Mouse (Mus musculus): ENCODE measurements at regions not wholly inside any gene's neighbourhood (a gene's known extent, or its start where the extent isn't known, plus 50 kb on each side); places are given as distances from the start of the nearest gene placed in this dataset.
A peak's percentile ranks its signal among the peaks of the same experiment; 100 is the strongest.

DNA sequence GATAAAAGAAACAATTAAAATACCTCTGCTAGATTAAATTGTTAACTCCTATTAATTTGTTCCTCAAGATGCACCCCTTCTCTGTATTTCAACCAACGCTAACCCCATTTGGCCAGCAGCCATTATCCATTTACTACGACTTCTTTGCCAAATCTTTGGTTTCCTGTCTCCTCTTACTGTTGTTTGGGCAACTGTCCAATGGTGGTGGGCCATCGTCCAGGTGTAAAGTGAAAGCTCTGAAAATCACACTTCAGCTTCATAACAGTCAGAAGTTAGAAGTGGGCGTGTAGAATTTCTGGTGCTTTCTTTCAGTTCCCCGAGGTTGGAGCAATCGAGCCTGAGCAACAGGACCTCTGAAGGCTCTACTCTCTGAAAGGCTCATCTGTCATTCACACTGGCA is 66.8 kb upstream of the Zbtb20 start:
- Histone ChIP-seq H3K36me3 (no peaks in the 10 kb centered on the region), H3K4me2 (replicated peaks) (no peak overlapping the region), H3K4me1 (no peaks in the 10 kb centered on the region), H3K4me3 (replicated peaks) (no peak overlapping the region), H3K27ac (replicated peaks) (no peak overlapping the region), H3K9ac (no peak overlapping the region), H3K9me3 (replicated peaks) (no peaks in the 10 kb centered on the region), H3K27me3 (no peaks in the 10 kb centered on the region)
- WGBS = 47% methylated on average over 6 of the region's 6 CpGs
- ATAC-seq (ENCODE audit: insufficient number of reproducible peaks, low FRiP score, low TSS enrichment, low read depth) = no peak

DNA sequence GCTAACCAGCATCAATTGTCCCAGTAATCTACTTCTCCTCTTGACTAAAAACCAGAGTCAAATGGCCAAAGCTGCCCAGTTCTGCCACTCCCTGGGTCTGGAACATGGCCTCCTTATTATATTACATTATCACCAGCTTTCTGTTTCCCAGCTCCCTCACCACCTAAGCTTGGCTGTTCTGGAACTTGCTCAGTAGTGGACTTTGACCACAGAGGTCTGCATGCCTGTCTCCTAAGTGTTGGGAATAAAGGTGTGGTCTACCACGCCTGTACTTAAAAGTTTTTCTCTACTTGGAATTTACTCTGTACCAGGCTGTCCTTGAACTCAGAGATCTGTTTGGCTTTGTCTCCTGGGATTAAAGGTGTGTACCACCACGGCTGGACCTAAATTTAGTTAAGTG is 68.1 kb upstream of the Zbtb20 start:
- no peak overlapping the region for H3K9ac ChIP-seq
- no peak overlapping the region for H3K4me2 ChIP-seq (replicated peaks)
- H3K27ac ChIP-seq (replicated peaks) = no peak overlapping the region
- no peaks in the 10 kb centered on the region for H3K27me3 ChIP-seq
- no peak overlapping the region for H3K4me3 ChIP-seq (replicated peaks)
- H3K4me1 ChIP-seq = no peaks in the 10 kb centered on the region
- no peak for ATAC-seq (ENCODE audit: insufficient number of reproducible peaks, low FRiP score, low TSS enrichment, low read depth)
- H3K36me3 ChIP-seq = no peaks in the 10 kb centered on the region
- 81% methylated on average over 2 of the region's 2 CpGs for WGBS
- no peaks in the 10 kb centered on the region for H3K9me3 ChIP-seq (replicated peaks)

DNA sequence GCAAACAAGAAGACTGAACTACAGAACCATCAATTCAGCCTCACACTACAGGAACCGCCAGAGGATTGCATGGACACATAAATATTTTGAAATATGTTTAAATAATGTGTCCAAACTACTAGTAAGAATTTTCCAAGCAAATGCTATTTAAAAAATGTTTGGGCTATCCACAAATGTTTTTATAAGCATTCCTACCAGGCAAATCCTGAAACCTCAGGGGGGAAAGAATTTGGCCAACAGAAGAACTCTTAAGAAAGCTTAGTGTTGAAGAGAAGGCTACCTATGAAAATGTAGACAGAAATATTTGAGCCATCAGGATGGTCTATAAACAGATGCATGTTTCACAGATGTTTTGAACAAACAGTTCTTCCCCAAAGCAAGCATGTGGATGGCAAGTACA is 72.1 kb upstream of the Zbtb20 start:
- Histone ChIP-seq H3K4me3 (replicated peaks) (no peak overlapping the region), H3K27ac (replicated peaks) (no peak overlapping the region), H3K4me1 (no peaks in the 10 kb centered on the region), H3K36me3 (no peaks in the 10 kb centered on the region), H3K4me2 (replicated peaks) (no peak overlapping the region), H3K9me3 (replicated peaks) (no peaks in the 10 kb centered on the region; the same call in 1 of the 2 replicates), H3K27me3 (no peaks in the 10 kb centered on the region), H3K9ac (no peak overlapping the region)
- ATAC-seq (ENCODE audit: insufficient number of reproducible peaks, low FRiP score, low TSS enrichment, low read depth) = no peak
- WGBS = 59% methylated on average over 1 of the region's 1 CpGs

DNA sequence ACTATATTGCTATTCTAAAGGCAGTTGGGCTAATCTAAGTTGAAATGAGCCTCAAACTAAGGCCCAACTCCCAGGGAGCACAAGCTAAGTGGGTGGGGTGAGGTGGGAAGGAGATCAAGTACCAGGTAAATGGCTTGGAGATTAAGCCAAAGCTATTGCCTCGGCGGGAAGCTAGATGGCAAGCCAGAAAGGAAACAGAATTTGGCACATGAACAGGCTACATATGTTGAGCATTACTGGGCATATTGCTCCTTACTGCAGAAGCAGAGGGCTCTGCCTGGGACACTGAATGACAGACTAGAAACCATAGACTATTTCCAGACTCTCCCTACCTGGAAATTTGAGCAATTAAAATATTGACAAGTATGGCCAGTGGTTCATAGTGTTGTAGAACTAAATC is 83.1 kb upstream of the Zbtb20 start:
- ATAC-seq (ENCODE audit: insufficient number of reproducible peaks, low FRiP score, low TSS enrichment, low read depth) = no peak
- WGBS = 27% methylated on average over 2 of the region's 2 CpGs
- no peak overlapping the region for H3K4me3 ChIP-seq (replicated peaks)
- H3K4me2 ChIP-seq (replicated peaks) = no peak overlapping the region
- H3K9ac ChIP-seq = no peak overlapping the region
- no peaks in the 10 kb centered on the region for H3K4me1 ChIP-seq
- no peaks in the 10 kb centered on the region for H3K36me3 ChIP-seq
- H3K9me3 ChIP-seq (replicated peaks) = no peaks in the 10 kb centered on the region
- no peaks in the 10 kb centered on the region for H3K27me3 ChIP-seq
- no peak overlapping the region for H3K27ac ChIP-seq (replicated peaks)

DNA sequence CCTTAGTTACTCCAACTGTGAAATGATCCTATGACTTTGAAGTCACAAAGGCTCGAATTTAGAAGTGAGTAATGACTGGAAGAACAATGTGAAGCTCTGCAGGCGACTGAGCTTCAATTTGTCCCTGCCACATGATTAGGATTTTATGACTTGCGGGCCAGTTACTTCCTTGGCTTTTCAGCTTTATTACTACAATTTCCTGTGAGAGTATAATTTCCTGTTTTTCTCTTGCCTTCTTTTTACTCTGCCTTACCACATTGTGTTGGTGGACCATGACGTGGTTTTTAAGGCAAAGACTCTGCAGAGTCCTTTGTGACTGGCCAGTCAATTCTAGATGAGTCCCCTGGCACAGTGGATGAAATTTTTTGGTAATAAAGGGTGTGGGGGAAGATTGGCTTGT is 91.0 kb upstream of the Zbtb20 start:
- Histone ChIP-seq H3K27ac (replicated peaks) (no peak overlapping the region), H3K4me1 (0 out of 2 replicates have a peak, but pooled peaks cover 11% of the 10 kb centered on the region), H3K36me3 (no peaks in the 10 kb centered on the region), H3K9me3 (replicated peaks) (no peaks in the 10 kb centered on the region), H3K9ac (no peak overlapping the region), H3K4me2 (replicated peaks) (no peak overlapping the region), H3K27me3 (no peaks in the 10 kb centered on the region), H3K4me3 (replicated peaks) (no peak overlapping the region)
- WGBS = 46% methylated on average over 4 of the region's 4 CpGs
- no peak for ATAC-seq (ENCODE audit: insufficient number of reproducible peaks, low FRiP score, low TSS enrichment, low read depth)

DNA sequence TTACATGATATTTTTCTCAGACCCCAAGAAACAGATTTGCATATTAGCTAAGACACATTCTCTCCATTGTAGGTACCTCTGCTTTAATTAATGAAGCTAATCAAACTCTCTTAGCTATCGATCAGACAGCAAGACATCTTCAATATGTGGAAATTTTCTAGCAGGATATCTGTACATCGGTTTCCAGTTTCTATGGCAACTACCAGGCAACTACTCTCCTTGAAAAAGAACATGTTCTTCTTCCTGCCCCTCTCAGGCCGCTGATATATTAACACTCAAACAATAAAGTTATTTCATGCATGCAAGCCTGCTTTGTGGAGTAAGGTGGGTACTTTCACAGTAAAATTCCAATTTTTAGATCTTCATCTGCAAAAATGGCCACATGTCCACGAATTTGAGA is 91.7 kb upstream of the Zbtb20 start:
- no peak overlapping the region for H3K9ac ChIP-seq
- H3K4me2 ChIP-seq (replicated peaks) = no peak overlapping the region
- 0 out of 2 replicates have a peak, but pooled peaks cover 11% of the 10 kb centered on the region for H3K4me1 ChIP-seq
- 76% methylated on average over 4 of the region's 4 CpGs for WGBS
- H3K9me3 ChIP-seq (replicated peaks) = no peaks in the 10 kb centered on the region
- no peaks in the 10 kb centered on the region for H3K36me3 ChIP-seq
- no peaks in the 10 kb centered on the region for H3K27me3 ChIP-seq
- H3K27ac ChIP-seq (replicated peaks) = no peak overlapping the region
- no peak overlapping the region for H3K4me3 ChIP-seq (replicated peaks)
- ATAC-seq (ENCODE audit: insufficient number of reproducible peaks, low FRiP score, low TSS enrichment, low read depth) = no peak

DNA sequence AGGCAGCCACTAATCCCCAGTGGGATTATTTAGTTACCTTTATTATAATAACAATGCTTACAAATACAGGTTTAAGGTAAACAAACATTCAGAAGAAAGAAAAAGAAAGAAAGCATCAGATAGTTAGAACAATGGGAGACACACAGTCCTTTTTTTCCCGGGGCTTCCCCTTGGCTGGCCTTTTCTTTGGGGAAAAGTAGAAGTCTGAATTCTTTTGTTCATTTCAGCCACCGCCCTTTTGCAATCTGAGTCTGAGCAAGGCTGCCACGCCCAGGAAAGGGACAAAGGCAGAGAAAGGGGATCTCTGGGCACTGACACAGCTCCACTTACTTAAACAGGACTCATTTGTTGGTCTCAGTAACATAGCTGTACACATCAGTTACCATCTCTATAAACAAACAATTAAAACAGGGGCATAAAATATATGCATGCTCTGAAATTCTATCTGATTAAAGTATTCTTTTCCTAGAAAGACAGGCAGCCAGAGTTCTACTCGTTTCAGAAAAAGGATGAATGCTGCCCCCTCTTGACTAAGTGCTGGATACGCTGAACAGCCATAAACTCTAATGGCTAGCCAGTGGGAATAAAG is 93.5 kb upstream of the Zbtb20 start:
- peak; percentile 80 for ATAC-seq (ENCODE audit: insufficient number of reproducible peaks, low FRiP score, low TSS enrichment, low read depth)
- Histone ChIP-seq H3K9ac (no peak overlapping the region), H3K4me2 (replicated peaks) (0 out of 2 replicates have a peak overlapping the region, but pooled peaks have one; percentile 1), H3K4me1 (0 out of 2 replicates have a peak, but pooled peaks cover 11% of the 10 kb centered on the region), H3K27me3 (no peaks in the 10 kb centered on the region), H3K4me3 (replicated peaks) (no peak overlapping the region), H3K9me3 (replicated peaks) (no peaks in the 10 kb centered on the region), H3K27ac (replicated peaks) (no peak overlapping the region), H3K36me3 (no peaks in the 10 kb centered on the region)
- WGBS = 3% methylated on average over 5 of the region's 5 CpGs

DNA sequence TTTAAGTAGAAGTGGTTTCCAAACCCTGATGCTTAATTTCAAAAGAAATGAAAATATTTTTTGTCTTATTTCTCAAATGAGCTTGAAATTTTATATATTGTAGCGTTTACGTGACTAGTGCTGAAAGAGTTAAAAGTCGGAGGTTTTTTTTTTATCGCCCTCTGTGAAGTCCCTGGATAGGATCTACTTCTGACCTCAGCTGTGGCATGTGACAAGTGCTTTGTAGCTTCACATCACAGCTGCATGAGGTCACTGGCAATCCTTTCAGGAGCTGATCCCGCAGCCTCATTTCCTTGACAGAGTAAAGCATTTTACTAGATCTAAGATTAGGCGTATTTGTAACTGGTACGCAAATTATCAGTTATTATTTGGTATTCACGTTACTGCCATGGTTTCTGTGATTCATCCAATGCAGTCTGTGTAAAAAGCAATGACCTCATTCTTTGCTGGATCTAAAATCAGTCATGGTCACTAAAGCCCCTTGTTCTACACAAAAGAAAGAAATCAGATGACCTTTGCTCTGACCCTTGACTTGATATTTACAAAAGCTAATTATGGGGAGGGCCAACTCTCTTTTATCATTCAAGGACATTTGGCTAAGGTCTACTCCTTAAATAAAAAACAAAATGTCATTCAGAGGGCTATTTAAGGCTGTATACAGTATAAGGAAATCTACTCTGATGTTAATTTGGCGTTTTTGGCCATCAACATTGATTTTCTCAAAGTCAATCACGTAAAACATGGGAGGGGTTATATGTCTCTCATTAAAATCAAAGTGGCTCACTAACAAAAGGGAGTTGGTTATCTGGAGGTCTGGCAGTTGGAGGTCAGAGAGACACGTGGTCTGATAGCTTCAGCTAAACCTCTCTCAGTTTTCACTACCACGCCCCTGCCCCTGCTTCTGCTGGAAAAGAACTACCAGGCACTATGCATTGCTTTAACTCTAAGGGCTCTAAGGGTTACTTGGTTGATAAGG is 94.3 kb upstream of the Zbtb20 start:
- Histone ChIP-seq H3K4me1 (0 out of 2 replicates have a peak, but pooled peaks cover 11% of the 10 kb centered on the region), H3K4me2 (replicated peaks) (no peak overlapping the region), H3K36me3 (no peaks in the 10 kb centered on the region), H3K9me3 (replicated peaks) (no peaks in the 10 kb centered on the region), H3K27ac (replicated peaks) (no peak overlapping the region; the same call in 1 of the 2 replicates), H3K4me3 (replicated peaks) (no peak overlapping the region), H3K9ac (no peak overlapping the region), H3K27me3 (no peaks in the 10 kb centered on the region)
- ATAC-seq (ENCODE audit: insufficient number of reproducible peaks, low FRiP score, low TSS enrichment, low read depth) = peak; percentile 55; the same call in 1 of the 2 replicates
- WGBS = 21% methylated on average over 12 of the region's 12 CpGs

DNA sequence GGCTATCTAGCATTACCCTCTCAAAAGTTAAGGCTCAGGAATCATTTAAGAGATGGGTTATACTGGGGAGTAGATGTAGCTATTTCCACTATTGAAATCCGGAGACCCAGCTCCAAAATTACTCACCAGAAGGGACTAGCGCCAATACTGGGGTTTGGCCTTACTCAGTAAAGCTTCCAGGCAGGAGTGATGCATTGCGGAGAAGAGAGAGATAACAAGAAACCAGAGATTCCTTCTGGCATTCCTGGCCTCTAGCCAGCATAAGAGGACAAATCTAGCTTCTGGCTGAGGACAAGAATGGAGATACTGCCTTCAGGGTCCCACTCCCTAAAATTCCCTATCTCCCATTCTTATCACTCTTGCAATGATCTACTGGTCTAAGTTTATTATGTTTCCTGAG is 95.7 kb upstream of the Zbtb20 start:
- H3K9me3 ChIP-seq (replicated peaks) = no peaks in the 10 kb centered on the region
- WGBS = 81% methylated on average over 3 of the region's 3 CpGs

DNA sequence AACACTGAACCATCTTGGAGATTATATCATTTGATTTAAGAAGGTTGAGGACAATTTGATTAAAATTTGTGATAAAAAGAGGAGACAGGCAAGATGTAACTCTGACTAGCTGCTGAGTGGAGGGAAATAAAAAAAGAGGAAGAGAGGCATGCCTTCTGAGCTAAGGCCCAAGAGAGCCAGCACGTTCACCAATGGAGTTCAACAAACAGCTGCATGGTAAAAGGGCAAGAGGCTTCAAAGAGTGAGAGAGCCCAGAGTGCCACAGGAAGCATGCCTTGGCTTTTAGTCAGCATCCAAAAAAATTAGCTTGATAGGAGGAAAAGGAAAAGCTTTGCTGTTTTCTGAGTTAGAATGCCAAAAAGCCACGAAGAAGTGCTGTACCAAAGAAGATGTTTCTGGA is 103.0 kb upstream of the Zbtb20 start:
- no peaks in the 10 kb centered on the region for H3K36me3 ChIP-seq
- no peak overlapping the region for H3K4me3 ChIP-seq (replicated peaks)
- WGBS = 54% methylated on average over 2 of the region's 2 CpGs
- no peak for ATAC-seq (ENCODE audit: insufficient number of reproducible peaks, low FRiP score, low TSS enrichment, low read depth)
- H3K4me1 ChIP-seq = no peaks in the 10 kb centered on the region
- H3K27me3 ChIP-seq = no peaks in the 10 kb centered on the region
- no peaks in the 10 kb centered on the region for H3K9me3 ChIP-seq (replicated peaks)
- no peak overlapping the region for H3K4me2 ChIP-seq (replicated peaks)
- no peak overlapping the region for H3K9ac ChIP-seq
- no peak overlapping the region for H3K27ac ChIP-seq (replicated peaks)

More for the DNA sequence above, 95.7 kb upstream of the Zbtb20 start:
- no peak overlapping the region for H3K27ac ChIP-seq (replicated peaks)
- H3K27me3 ChIP-seq = no peaks in the 10 kb centered on the region
- H3K36me3 ChIP-seq = no peaks in the 10 kb centered on the region
- H3K9ac ChIP-seq = no peak overlapping the region
- ATAC-seq (ENCODE audit: insufficient number of reproducible peaks, low FRiP score, low TSS enrichment, low read depth) = no peak
- H3K4me2 ChIP-seq (replicated peaks) = no peak overlapping the region
- H3K4me3 ChIP-seq (replicated peaks) = no peak overlapping the region
- H3K4me1 ChIP-seq = 0 out of 2 replicates have a peak, but pooled peaks cover 11% of the 10 kb centered on the region

DNA sequence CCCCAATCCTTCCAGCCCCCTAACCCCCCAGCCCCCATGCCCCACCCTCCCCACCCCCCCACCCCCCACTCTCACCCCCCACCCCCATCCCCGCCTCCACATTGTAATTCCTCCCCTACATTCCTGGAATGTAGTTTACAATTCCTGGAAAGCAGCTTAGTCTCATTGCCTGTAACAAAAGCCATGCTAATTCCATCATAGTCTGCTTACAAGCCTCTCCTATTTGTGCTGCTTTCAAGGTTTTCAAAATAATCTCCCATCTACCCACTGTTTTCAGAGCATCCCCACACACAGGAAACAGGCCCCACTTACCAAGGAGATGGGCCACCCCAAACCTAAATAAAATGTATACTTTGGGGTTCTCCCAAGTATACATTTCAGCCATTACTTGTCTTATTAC is 105.5 kb upstream of the Zbtb20 start:
- Histone ChIP-seq H3K27me3 (no peaks in the 10 kb centered on the region), H3K4me2 (replicated peaks) (no peak overlapping the region), H3K4me3 (replicated peaks) (no peak overlapping the region), H3K27ac (replicated peaks) (no peak overlapping the region), H3K9ac (no peak overlapping the region), H3K36me3 (no peaks in the 10 kb centered on the region), H3K9me3 (replicated peaks) (no peaks in the 10 kb centered on the region), H3K4me1 (no peaks in the 10 kb centered on the region)
- ATAC-seq (ENCODE audit: insufficient number of reproducible peaks, low FRiP score, low TSS enrichment, low read depth) = no peak
- WGBS = 78% methylated on average over 1 of the region's 1 CpGs

Measured in embryonic facial prominence, embryonic 15.5 days (tissue).